Mouse (Mus musculus): Measurements from ENCODE around the gene Sez6l2. TPM values are rescaled to one million over a fixed set of nuclear protein-coding genes. Genes with fewer than 3 reads are reported as not detected.
A peak's percentile ranks its signal among the peaks of the same experiment; 100 is the strongest.
"Not testable (repeated sequence)": the region's sequence is repeated elsewhere in the genome, so short reads cannot be mapped to it uniquely, and the experiment has no call there.

The Sez6l2 gene
- 0.06 and 0.39 TPM in 2 replicates for polyA plus RNA-seq (2016; fragmentation: Nextera tagmentation; extraction: Ambion mirVana)

- H3K9ac ChIP-seq = 0 out of 2 replicates have a peak within 1 kb of the TSS, but pooled peaks have one; percentile 9
- H3K4me1 ChIP-seq = peaks cover 23% of the 10 kb centered on the region
- ATAC-seq = peak; percentile 75
- WGBS (ENCODE audit: insufficient replicate concordance) = 3% methylated on average over 42 of the region's 42 CpGs
- H3K4me3 ChIP-seq = peak within 1 kb of the TSS; percentile 50
- H3K27ac ChIP-seq = no peak within 1 kb of the TSS
- H3K9me3 ChIP-seq (replicated peaks) = no peaks in the 10 kb centered on the region
- peaks cover 60% of the 10 kb centered on the region for H3K27me3 ChIP-seq (replicated peaks)
- H3K4me2 ChIP-seq = peak within 1 kb of the TSS; percentile 85
- peaks cover 4% of the 10 kb centered on the region for H3K36me3 ChIP-seq
These were observed at the start of gene Sez6l2 for GRCm38 (mm10) chr7:126949793-126950646. Gene Sez6l2 (plus strand): TSS chr7:126950563.

DNA sequence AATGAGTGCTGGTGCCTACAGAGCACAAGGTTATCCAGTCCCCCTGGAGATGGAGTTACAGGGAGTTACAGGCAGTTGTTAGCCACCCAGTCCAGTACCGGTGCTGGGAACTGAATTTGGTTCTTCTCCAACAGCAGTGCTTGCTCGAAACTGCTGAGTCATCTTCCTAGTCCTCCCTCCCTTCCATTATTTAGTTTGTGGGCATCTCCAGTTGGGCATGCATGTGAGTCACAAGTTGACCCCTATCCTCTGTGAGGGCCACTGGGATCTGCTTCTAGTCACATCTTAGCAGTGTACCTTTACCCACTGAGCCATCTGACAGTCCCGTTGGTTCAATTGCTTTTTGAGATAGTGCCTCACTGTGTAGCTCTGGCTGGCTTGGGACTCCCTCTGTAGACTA, 44.8 kb upstream of the Sez6l2 start:
- Histone ChIP-seq H3K27me3 (replicated peaks) (no peaks in the 10 kb centered on the region), H3K36me3 (no peaks in the 10 kb centered on the region), H3K4me3 (no peak overlapping the region), H3K9me3 (replicated peaks) (no peaks in the 10 kb centered on the region), H3K4me1 (peaks cover 8% of the 10 kb centered on the region), H3K27ac (no peak overlapping the region), H3K9ac (no peak overlapping the region), H3K4me2 (no peak overlapping the region)
- 45% methylated on average over 3 of the region's 3 CpGs for WGBS (ENCODE audit: insufficient replicate concordance)
- ATAC-seq = no peak

DNA sequence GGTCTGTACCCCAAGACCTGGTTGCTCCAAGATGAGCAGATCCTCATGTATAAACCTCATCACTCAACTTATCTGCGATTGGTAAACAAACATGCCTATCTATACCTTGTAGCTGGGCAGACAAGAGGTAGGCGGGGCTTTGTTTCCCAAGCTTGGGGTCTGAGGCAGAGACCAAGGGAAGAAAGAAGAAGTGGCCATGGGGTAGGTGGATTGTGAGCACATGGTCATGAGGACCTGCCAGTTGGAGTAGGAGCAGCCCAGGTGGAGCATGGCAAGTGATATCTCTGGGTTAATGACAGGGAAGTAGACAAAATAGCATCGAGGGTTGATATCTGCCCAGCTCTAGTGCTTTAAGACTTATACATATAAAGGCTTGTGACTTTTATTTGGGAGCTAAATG, 35.5 kb upstream of the Sez6l2 start:
- H3K36me3 ChIP-seq = no peaks in the 10 kb centered on the region
- WGBS (ENCODE audit: insufficient replicate concordance) = 63% methylated on average over 3 of the region's 3 CpGs

DNA sequence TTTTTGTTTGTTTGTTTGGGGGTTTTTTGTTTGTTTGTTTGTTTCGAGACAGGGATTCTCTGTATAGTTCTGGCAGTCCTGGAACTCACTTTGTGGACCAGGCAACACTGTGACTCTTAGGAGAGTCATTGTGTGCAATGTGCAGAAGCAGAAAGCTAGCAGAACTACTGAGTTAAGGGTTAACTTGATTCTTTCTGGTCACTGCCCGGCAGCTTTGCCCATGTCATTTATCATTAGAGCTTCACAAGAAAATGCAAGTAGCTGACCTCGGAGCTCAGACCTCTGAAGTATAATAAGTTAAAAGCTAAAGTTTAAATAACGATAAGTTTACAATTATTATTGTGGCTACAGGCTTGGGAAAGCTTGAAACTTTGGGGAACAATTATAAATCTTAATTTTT, 32.0 kb upstream of the Sez6l2 start:
- not testable (repeated sequence) for ATAC-seq; H3K4me3 ChIP-seq; H3K9me3 ChIP-seq (replicated peaks); H3K27ac ChIP-seq; H3K4me2 ChIP-seq; H3K27me3 ChIP-seq (replicated peaks); H3K9ac ChIP-seq; H3K4me1 ChIP-seq; H3K36me3 ChIP-seq
- WGBS (ENCODE audit: insufficient replicate concordance) = 42% methylated on average over 4 of the region's 4 CpGs

More for the DNA sequence above, 35.5 kb upstream of the Sez6l2 start:
- Histone ChIP-seq H3K9me3 (replicated peaks) (no peaks in the 10 kb centered on the region), H3K4me1 (no peaks in the 10 kb centered on the region), H3K27ac (no peak overlapping the region), H3K27me3 (replicated peaks) (peaks cover 3% of the 10 kb centered on the region; the same call in 1 of the 2 replicates), H3K4me3 (no peak overlapping the region), H3K9ac (no peak overlapping the region), H3K4me2 (no peak overlapping the region)
- no peak for ATAC-seq

- Histone ChIP-seq H3K27me3 (replicated peaks) (no peaks in the 10 kb centered on the region), H3K4me2 (no peak overlapping the region), H3K4me3 (no peak overlapping the region), H3K9ac (no peak overlapping the region), H3K36me3 (no peaks in the 10 kb centered on the region), H3K9me3 (replicated peaks) (no peaks in the 10 kb centered on the region), H3K4me1 (peaks cover 19% of the 10 kb centered on the region), H3K27ac (no peak overlapping the region)
- WGBS (ENCODE audit: insufficient replicate concordance) = 78% methylated on average over 4 of the region's 4 CpGs
- no peak for ATAC-seq
These were observed 30.4 kb upstream of the Sez6l2 start for GRCm38 (mm10) chr7:126919973-126920372.

- no peak overlapping the region for H3K4me2 ChIP-seq
These were observed 28.8 kb upstream of the Sez6l2 start for GRCm38 (mm10) chr7:126921563-126921962.

GRCm38 (mm10) chr7:126922624-126923060, 27.7 kb upstream of the Sez6l2 start, which contains the start of gene Tmem219:
Gene Tmem219 (minus strand): TSS chr7:126922917.
- H3K9me3 ChIP-seq (replicated peaks) = no peaks in the 10 kb centered on the region
- H3K4me1 ChIP-seq = peaks cover 41% of the 10 kb centered on the region
- peak within 1 kb of the TSS; percentile 3; the same call in 1 of the 2 replicates for H3K4me2 ChIP-seq
- H3K27me3 ChIP-seq (replicated peaks) = no peaks in the 10 kb centered on the region
- peak within 1 kb of the TSS; percentile 43; the same call in 1 of the 2 replicates for H3K27ac ChIP-seq
- 64% methylated on average over 5 of the region's 5 CpGs for WGBS (ENCODE audit: insufficient replicate concordance)
- H3K9ac ChIP-seq = no peak within 1 kb of the TSS
- no peaks in the 10 kb centered on the region for H3K36me3 ChIP-seq
- no peak for ATAC-seq
- H3K4me3 ChIP-seq = no peak within 1 kb of the TSS

More at GRCm38 (mm10) chr7:126921563-126921962, 28.8 kb upstream of the Sez6l2 start:
- Histone ChIP-seq H3K27ac (no peak overlapping the region), H3K9ac (no peak overlapping the region), H3K9me3 (replicated peaks) (no peaks in the 10 kb centered on the region), H3K4me3 (no peak overlapping the region), H3K4me1 (peaks cover 31% of the 10 kb centered on the region), H3K36me3 (no peaks in the 10 kb centered on the region), H3K27me3 (replicated peaks) (no peaks in the 10 kb centered on the region)
- ATAC-seq = no peak
- 62% methylated on average over 2 of the region's 2 CpGs for WGBS (ENCODE audit: insufficient replicate concordance)

- Histone ChIP-seq H3K4me3 (no peak overlapping the region), H3K9ac (no peak overlapping the region), H3K4me1 (peaks cover 49% of the 10 kb centered on the region), H3K27ac (peak overlapping the region; percentile 43), H3K36me3 (no peaks in the 10 kb centered on the region), H3K4me2 (no peak overlapping the region), H3K27me3 (replicated peaks) (no peaks in the 10 kb centered on the region), H3K9me3 (replicated peaks) (no peaks in the 10 kb centered on the region)
- ATAC-seq = no peak
- 48% methylated on average over 5 of the region's 5 CpGs for WGBS (ENCODE audit: insufficient replicate concordance)
These were observed 26.4 kb upstream of the Sez6l2 start for GRCm38 (mm10) chr7:126923999-126924398.

GRCm38 (mm10) chr7:126926299-126926698, 24.1 kb upstream of the Sez6l2 start:
- H3K4me2 ChIP-seq = no peak overlapping the region

DNA sequence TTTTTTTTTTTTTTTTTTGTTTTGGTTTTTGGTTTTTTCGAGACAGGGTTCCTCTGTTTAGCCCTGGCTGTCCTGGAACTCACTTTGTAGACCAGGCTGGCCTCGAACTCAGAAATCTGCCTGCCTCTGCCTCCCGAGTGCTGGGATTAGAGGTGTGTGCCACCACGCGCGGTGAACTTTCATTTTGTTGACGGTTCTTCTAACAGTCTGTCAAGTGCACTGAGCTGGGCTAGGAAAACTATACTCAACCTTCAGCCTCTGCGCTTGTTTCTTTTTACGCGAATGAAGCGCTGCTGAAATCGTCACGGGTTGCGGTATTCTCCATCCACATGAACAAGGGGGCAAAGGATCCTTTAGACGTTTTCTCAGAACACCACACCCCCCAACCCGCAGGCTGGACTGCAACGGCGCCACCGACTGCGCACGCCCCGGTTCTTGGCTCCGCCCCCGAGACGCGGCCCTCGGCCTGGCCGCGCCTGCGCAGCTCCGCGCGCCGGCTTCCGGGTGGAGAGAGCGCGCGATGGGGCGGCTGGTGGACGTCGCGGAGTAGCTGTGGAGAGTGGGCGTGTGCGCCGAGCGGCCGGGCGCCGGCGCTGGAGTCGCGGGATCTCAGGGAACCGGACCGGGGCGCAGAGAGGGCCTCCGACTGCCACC, 21.9 kb upstream of the Sez6l2 start, which contains the start of gene Kctd13:
TSS of gene Kctd13 (plus strand) at position 496 of the 654 bp plus-strand sequence.
- no peaks in the 10 kb centered on the region for H3K9me3 ChIP-seq (replicated peaks)
- ATAC-seq = peak; percentile 97
- H3K4me3 ChIP-seq = peak within 1 kb of the TSS; percentile 90
- H3K4me2 ChIP-seq = peak within 1 kb of the TSS; percentile 100
- H3K9ac ChIP-seq = peak within 1 kb of the TSS; percentile 95
- no peaks in the 10 kb centered on the region for H3K27me3 ChIP-seq (replicated peaks)
- H3K36me3 ChIP-seq = peaks cover 29% of the 10 kb centered on the region
- peak within 1 kb of the TSS; percentile 83 for H3K27ac ChIP-seq
- peaks cover 57% of the 10 kb centered on the region for H3K4me1 ChIP-seq
- WGBS (ENCODE audit: insufficient replicate concordance) = 2% methylated on average over 56 of the region's 56 CpGs

More at GRCm38 (mm10) chr7:126926299-126926698, 24.1 kb upstream of the Sez6l2 start:
- ATAC-seq = 0 out of 2 replicates have a peak, but pooled peaks have one; percentile 38
- Histone ChIP-seq H3K27me3 (replicated peaks) (no peaks in the 10 kb centered on the region), H3K9ac (no peak overlapping the region), H3K27ac (no peak overlapping the region), H3K4me3 (no peak overlapping the region), H3K4me1 (peaks cover 62% of the 10 kb centered on the region), H3K9me3 (replicated peaks) (no peaks in the 10 kb centered on the region), H3K36me3 (peaks cover 10% of the 10 kb centered on the region)
- 12% methylated on average over 3 of the region's 3 CpGs for WGBS (ENCODE audit: insufficient replicate concordance)

DNA sequence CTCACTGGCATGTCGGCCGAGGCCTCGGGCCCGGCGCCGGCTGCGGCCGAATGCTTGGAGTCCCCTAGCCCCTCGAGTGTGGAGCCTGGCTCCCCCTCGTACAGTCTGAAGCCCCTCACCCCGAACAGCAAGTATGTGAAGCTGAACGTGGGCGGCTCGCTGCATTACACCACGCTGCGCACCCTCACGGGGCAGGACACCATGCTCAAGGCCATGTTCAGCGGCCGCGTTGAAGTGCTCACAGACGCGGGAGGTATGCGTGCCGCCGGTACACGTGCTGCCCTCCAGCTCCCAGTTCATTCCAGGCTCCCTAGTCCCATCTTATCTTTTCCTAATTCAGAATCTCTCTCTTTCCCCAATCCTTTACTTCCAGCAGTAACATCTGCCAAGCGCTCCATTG, 21.3 kb upstream of the Sez6l2 start:
- Histone ChIP-seq H3K27ac (peak overlapping the region; percentile 83), H3K9ac (peak overlapping the region; percentile 95), H3K27me3 (replicated peaks) (no peaks in the 10 kb centered on the region), H3K36me3 (peaks cover 34% of the 10 kb centered on the region), H3K9me3 (replicated peaks) (no peaks in the 10 kb centered on the region), H3K4me2 (peak overlapping the region; percentile 100), H3K4me1 (peaks cover 51% of the 10 kb centered on the region), H3K4me3 (peak overlapping the region; percentile 90)
- peak; percentile 51 for ATAC-seq
- 0% methylated on average over 27 of the region's 27 CpGs for WGBS (ENCODE audit: insufficient replicate concordance)

- no peak for ATAC-seq
- Histone ChIP-seq H3K9me3 (replicated peaks) (no peaks in the 10 kb centered on the region), H3K9ac (no peak overlapping the region), H3K36me3 (peaks cover 62% of the 10 kb centered on the region), H3K27me3 (replicated peaks) (no peaks in the 10 kb centered on the region), H3K4me3 (no peak overlapping the region), H3K27ac (no peak overlapping the region), H3K4me1 (peaks cover 21% of the 10 kb centered on the region), H3K4me2 (no peak overlapping the region)
- 61% methylated on average over 2 of the region's 2 CpGs for WGBS (ENCODE audit: insufficient replicate concordance)
These were observed 17.7 kb upstream of the Sez6l2 start for GRCm38 (mm10) chr7:126932652-126933051.
